Mouse (Mus musculus): ENCODE results near the gene Myo16. TPM values are rescaled to one million over a fixed set of nuclear protein-coding genes. Genes with fewer than 3 reads are reported as not detected.

Myo16 gene
- total and polyA plus RNA-seq, 3 experiments: not detected

DNA sequence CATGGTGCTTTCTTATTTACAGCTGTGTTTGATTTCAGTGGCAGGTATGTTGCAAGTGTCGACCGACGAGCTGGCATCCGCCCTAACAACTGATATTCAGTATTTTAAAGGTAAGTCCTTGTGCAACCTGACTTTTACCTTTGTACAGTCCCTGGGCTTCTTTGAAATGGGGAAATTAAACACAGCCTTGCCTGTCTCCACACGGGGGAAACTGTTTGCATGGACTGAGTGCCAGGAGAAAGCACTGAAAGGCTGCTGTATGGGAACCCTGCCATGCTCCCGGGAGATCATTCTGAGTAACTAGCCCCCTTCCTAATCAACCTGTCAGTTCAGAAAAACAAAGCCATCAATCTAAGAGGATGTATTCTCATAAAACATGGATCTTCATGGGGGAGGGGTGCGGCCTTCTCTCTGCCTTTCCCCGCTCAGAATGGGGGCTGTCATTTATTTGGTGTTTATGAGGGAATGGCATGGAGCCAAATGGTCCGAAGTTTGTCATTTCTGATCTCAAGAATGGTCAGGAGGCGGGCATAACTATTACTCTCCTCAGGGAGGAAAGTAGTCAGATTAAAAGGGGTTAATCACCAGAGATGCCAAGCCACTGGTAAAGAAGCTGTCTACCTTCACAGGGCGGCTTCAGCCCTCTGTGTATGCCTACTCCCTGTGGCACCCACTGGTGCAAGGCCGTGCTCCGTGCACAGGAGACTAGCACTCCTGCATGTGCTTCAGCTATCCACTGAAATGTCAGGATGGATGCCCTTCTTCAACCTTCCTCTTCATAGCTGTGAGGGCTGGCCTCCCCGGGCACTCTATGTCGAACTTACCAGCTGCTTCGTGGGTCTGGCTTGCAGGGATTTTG lies 286.1 kb downstream of the Myo16 start:
- no peak overlapping the region for H3K9ac ChIP-seq (ENCODE audit: control insufficient read depth, low read depth, low read length, poor library complexity, severe bottlenecking)
- TF ChIP-seq TCF12 (IDR thresholded peaks at IDR 0.05; ENCODE audit: low read depth, low read length): no peak
- TF ChIP-seq MYB (IDR thresholded peaks at IDR 0.05; ENCODE audit: low read depth, low read length): no peak
- no peak for TF ChIP-seq TBP (IDR thresholded peaks at IDR 0.05; ENCODE audit: low read depth, low read length)
- TF ChIP-seq USF1 (IDR thresholded peaks at IDR 0.05; ENCODE audit: low read depth, low read length): no peak
- no peak for TF ChIP-seq NRF1 (IDR thresholded peaks at IDR 0.05; ENCODE audit: insufficient read depth, low read depth, low read length, poor library complexity, severe bottlenecking)
- TF ChIP-seq MEF2A (IDR thresholded peaks at IDR 0.05; ENCODE audit: extremely low read depth, insufficient replicate concordance, low read depth, low read length, poor library complexity, severe bottlenecking): no peak
- no peak for TF ChIP-seq BHLHE40 (IDR thresholded peaks at IDR 0.05; ENCODE audit: borderline replicate concordance, low read depth, low read length)
- TF ChIP-seq GABPA (IDR thresholded peaks at IDR 0.05; ENCODE audit: low read depth, low read length): no peak
- no peak for TF ChIP-seq CHD2 (IDR thresholded peaks at IDR 0.05; ENCODE audit: low read length)
- TF ChIP-seq MAFK (IDR thresholded peaks at IDR 0.05; ENCODE audit: borderline replicate concordance, low read depth, low read length): no peak
- TF ChIP-seq ZMIZ1 (IDR thresholded peaks at IDR 0.05; ENCODE audit: low read depth, low read length): no peak
- no peak for TF ChIP-seq MAZ (IDR thresholded peaks at IDR 0.05; ENCODE audit: low read depth, low read length)
- TF ChIP-seq POLR2A (IDR thresholded peaks at IDR 0.05; ENCODE audit: control insufficient read depth in 1 of 2, insufficient read depth in 1 of 2, low read depth in 1 of 2, low read length in 2 of 2, poor library complexity in 1 of 2): no peak
- TF ChIP-seq MAX (IDR thresholded peaks at IDR 0.05; ENCODE audit: low read length): no peak
- TF ChIP-seq CHD1 (IDR thresholded peaks at IDR 0.05; ENCODE audit: low read depth, low read length): no peak
- no peak for DNase-seq (ENCODE audit: low read depth, low spot score)
- no peaks in the 10 kb centered on the region for H3K27me3 ChIP-seq (ENCODE audit: control insufficient read depth in 1 of 2, insufficient read depth in 2 of 2, low read length in 2 of 2)
- H3K36me3 ChIP-seq (ENCODE audit: control insufficient read depth in 1 of 2, insufficient read depth in 2 of 2, low read length in 2 of 2): no peaks in the 10 kb centered on the region
- H3K27ac ChIP-seq (ENCODE audit: control insufficient read depth, low read depth, low read length): no peak overlapping the region
- no peaks in the 10 kb centered on the region for H3K79me2 ChIP-seq (ENCODE audit: control insufficient read depth, insufficient read depth, low read length, poor library complexity)
- no peaks in the 10 kb centered on the region for H3K9me3 ChIP-seq (replicated peaks; ENCODE audit: insufficient read depth, low read length)
- no peaks in the 10 kb centered on the region for H3K4me1 ChIP-seq (ENCODE audit: control insufficient read depth in 1 of 2, insufficient read depth in 2 of 2, low read length in 2 of 2)
- H3K4me3 ChIP-seq (ENCODE audit: control insufficient read depth in 1 of 2, insufficient read depth in 1 of 2, low read depth in 2 of 2, low read length in 2 of 2): no peak overlapping the region

DNA sequence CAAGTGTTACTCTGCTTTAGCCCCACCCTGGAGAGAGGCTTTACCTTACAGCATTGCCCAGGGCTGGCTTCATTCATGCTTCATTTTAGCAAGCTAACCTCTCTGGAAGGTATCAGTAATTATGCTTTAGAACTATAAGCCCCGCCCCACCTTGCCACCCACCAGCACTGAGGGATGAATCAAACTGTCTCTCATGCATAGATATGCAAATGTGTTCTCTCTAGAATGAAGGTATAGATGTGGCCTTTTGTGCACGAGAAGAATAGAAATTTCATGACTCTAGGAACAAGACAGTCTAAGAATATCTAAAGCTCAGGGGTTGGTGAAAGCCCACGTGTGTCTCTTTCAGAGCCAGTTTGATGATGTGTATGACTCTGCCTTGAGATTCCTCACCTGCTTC lies 288.9 kb downstream of the Myo16 start:
- H3K27ac ChIP-seq (ENCODE audit: control insufficient read depth, low read depth, low read length): no peak overlapping the region
- no peak for DNase-seq (ENCODE audit: low read depth, low spot score)
- H3K4me3 ChIP-seq (ENCODE audit: control insufficient read depth in 1 of 2, insufficient read depth in 1 of 2, low read depth in 2 of 2, low read length in 2 of 2): no peak overlapping the region
- no peaks in the 10 kb centered on the region for H3K9me3 ChIP-seq (replicated peaks; ENCODE audit: insufficient read depth, low read length)
- no peaks in the 10 kb centered on the region for H3K4me1 ChIP-seq (ENCODE audit: control insufficient read depth in 1 of 2, insufficient read depth in 2 of 2, low read length in 2 of 2)
- no peaks in the 10 kb centered on the region for H3K36me3 ChIP-seq (ENCODE audit: control insufficient read depth in 1 of 2, insufficient read depth in 2 of 2, low read length in 2 of 2)
- no peak overlapping the region for H3K9ac ChIP-seq (ENCODE audit: control insufficient read depth, low read depth, low read length, poor library complexity, severe bottlenecking)
- H3K79me2 ChIP-seq (ENCODE audit: control insufficient read depth, insufficient read depth, low read length, poor library complexity): no peaks in the 10 kb centered on the region
- no peaks in the 10 kb centered on the region for H3K27me3 ChIP-seq (ENCODE audit: control insufficient read depth in 1 of 2, insufficient read depth in 2 of 2, low read length in 2 of 2)
- TF ChIP-seq MYB (IDR thresholded peaks at IDR 0.05; ENCODE audit: low read depth, low read length) (no peak), TCF12 (IDR thresholded peaks at IDR 0.05; ENCODE audit: low read depth, low read length) (no peak), ELF1 (IDR thresholded peaks at IDR 0.05; ENCODE audit: low read depth, low read length) (no peak)
